Mouse (Mus musculus) heart, embryonic 13.5 days (tissue): Measurements from ENCODE around the gene Hmg20a. TPM values are rescaled to one million over a fixed set of nuclear protein-coding genes. Genes with fewer than 3 reads are reported as not detected.
A peak's percentile ranks its signal among the peaks of the same experiment; 100 is the strongest.

Experiments
- ATAC-seq: fragments of 200-750 bp; cut with Nextera tagmentation; 2 replicates; pipeline ENCODE4 v1.8.0; 2017; ENCODE audit warnings: moderate TSS enrichment; ENCODE audit not compliant: insufficient number of reproducible peaks, low FRiP score, low TSS enrichment; ENCODE audit errors: extremely low read depth
- H3K27ac ChIP-seq: fragments of 300-500 bp; sonication (generic); replicated peaks from 2 replicates; pipeline ENCODE4 v1.5.1; 2015; ENCODE audit warnings: moderate library complexity, mild to moderate bottlenecking, inconsistent platforms
- H3K27me3 ChIP-seq: fragments of 300-500 bp; sonication (generic); replicated peaks from 2 replicates; pipeline ENCODE4 v1.6.1; 2015; ENCODE audit warnings: mild to moderate bottlenecking, inconsistent platforms
- H3K36me3 ChIP-seq: fragments of 300-500 bp; sonication (generic); 2 replicates; pipeline ENCODE4 v1.6.1; 2015; ENCODE audit warnings: mild to moderate bottlenecking, inconsistent platforms
- H3K4me1 ChIP-seq: fragments of 300-500 bp; sonication (generic); 2 replicates; pipeline ENCODE4 v1.6.1; 2015; ENCODE audit warnings: inconsistent platforms
- H3K4me2 ChIP-seq: fragments of 300-500 bp; sonication (generic); 2 replicates; pipeline ENCODE4 v1.6.1; 2015; ENCODE audit warnings: inconsistent platforms, mild to moderate bottlenecking, moderate library complexity
- H3K4me3 ChIP-seq: fragments of 300-500 bp; sonication (generic); 2 replicates; pipeline ENCODE4 v1.5.1; 2015; ENCODE audit warnings: moderate library complexity, mild to moderate bottlenecking, inconsistent platforms
- H3K9ac ChIP-seq: fragments of 300-500 bp; sonication (generic); 2 replicates; pipeline ENCODE4 v1.6.1; 2015; ENCODE audit warnings: inconsistent platforms, mild to moderate bottlenecking, moderate library complexity
- H3K9me3 ChIP-seq: fragments of 300-500 bp; sonication (generic); 2 replicates; pipeline ENCODE4 v1.6.1; 2016; ENCODE audit warnings: inconsistent platforms
- WGBS: fragments of 180-500 bp; shearing (Covaris S2); methylation state at CpG from one replicate; pipeline ENCODE4 v1.1.7; 2015; ENCODE audit warnings: mixed read lengths; 5-methylcytosine and 5-hydroxymethylcytosine counted together
- polyA plus RNA-seq: library from polyadenylated mRNA; unstranded; fragments of >200 nt; fragmentation: Nextera tagmentation; extraction: Ambion mirVana; gene quantifications from 2 replicates; pipeline ENCODE4 v1.2.1, GENCODE M21; 2015

The Hmg20a gene
- polyA plus RNA-seq, 1 experiment from 2014 or later = 51.0 TPM

GRCm38 (mm10) chr9:56506931-56507681, 88.7 kb downstream of the Hmg20a start:
- Histone ChIP-seq H3K9me3 (no peaks in the 10 kb centered on the region), H3K27me3 (no peaks in the 10 kb centered on the region), H3K4me3 (peak overlapping the region; percentile 52), H3K4me1 (peaks cover 75% of the 10 kb centered on the region), H3K27ac (peak overlapping the region; percentile 100), H3K9ac (peak overlapping the region; percentile 86), H3K36me3 (no peaks in the 10 kb centered on the region), H3K4me2 (peak overlapping the region; percentile 87)
- WGBS = 7% methylated on average over 25 of the region's 25 CpGs
- ATAC-seq = no peak

- Histone ChIP-seq H3K9ac (peak overlapping the region; percentile 86), H3K36me3 (no peaks in the 10 kb centered on the region), H3K27me3 (no peaks in the 10 kb centered on the region), H3K4me1 (peaks cover 69% of the 10 kb centered on the region), H3K4me2 (peak overlapping the region; percentile 87), H3K27ac (peak overlapping the region; percentile 100), H3K4me3 (peak overlapping the region; percentile 52), H3K9me3 (no peaks in the 10 kb centered on the region)
- ATAC-seq = no peak
- 48% methylated on average over 4 of the region's 4 CpGs for WGBS
Measured at GRCm38 (mm10) chr9:56507682-56508061, 89.3 kb downstream of the Hmg20a start.

GRCm38 (mm10) chr9:56508835-56509451, 90.5 kb downstream of the Hmg20a start:
- Histone ChIP-seq H3K9ac (no peak overlapping the region), H3K4me3 (no peak overlapping the region), H3K36me3 (no peaks in the 10 kb centered on the region), H3K9me3 (no peaks in the 10 kb centered on the region), H3K4me2 (no peak overlapping the region), H3K27ac (peak overlapping the region; percentile 100), H3K4me1 (peaks cover 62% of the 10 kb centered on the region), H3K27me3 (no peaks in the 10 kb centered on the region)
- no peak for ATAC-seq
- 37% methylated on average over 11 of the region's 11 CpGs for WGBS

GRCm38 (mm10) chr9:56510281-56510680, 91.9 kb downstream of the Hmg20a start:
- Histone ChIP-seq H3K4me3 (no peak overlapping the region), H3K9ac (no peak overlapping the region), H3K9me3 (no peaks in the 10 kb centered on the region), H3K4me2 (no peak overlapping the region), H3K27me3 (no peaks in the 10 kb centered on the region), H3K36me3 (no peaks in the 10 kb centered on the region), H3K27ac (no peak overlapping the region), H3K4me1 (peaks cover 51% of the 10 kb centered on the region)
- 71% methylated on average over 2 of the region's 2 CpGs for WGBS
- no peak for ATAC-seq

- 86% methylated on average over 4 of the region's 4 CpGs for WGBS
- Histone ChIP-seq H3K4me1 (peaks cover 43% of the 10 kb centered on the region), H3K4me3 (no peak overlapping the region), H3K36me3 (no peaks in the 10 kb centered on the region), H3K27me3 (no peaks in the 10 kb centered on the region), H3K9me3 (no peaks in the 10 kb centered on the region), H3K27ac (no peak overlapping the region), H3K4me2 (no peak overlapping the region), H3K9ac (no peak overlapping the region)
- ATAC-seq = no peak
Measured at GRCm38 (mm10) chr9:56512486-56512885, 94.1 kb downstream of the Hmg20a start.

- Histone ChIP-seq H3K9ac (no peak overlapping the region), H3K9me3 (no peaks in the 10 kb centered on the region), H3K4me2 (no peak overlapping the region), H3K36me3 (no peaks in the 10 kb centered on the region), H3K27ac (no peak overlapping the region), H3K4me1 (peaks cover 20% of the 10 kb centered on the region), H3K4me3 (no peak overlapping the region), H3K27me3 (no peaks in the 10 kb centered on the region)
- 66% methylated on average over 5 of the region's 5 CpGs for WGBS
- no peak for ATAC-seq
Measured at GRCm38 (mm10) chr9:56515110-56515509, 96.7 kb downstream of the Hmg20a start.

GRCm38 (mm10) chr9:56516219-56516618, 97.8 kb downstream of the Hmg20a start:
- H3K4me3 ChIP-seq = no peak overlapping the region
- peaks cover 20% of the 10 kb centered on the region for H3K4me1 ChIP-seq
- H3K36me3 ChIP-seq = no peaks in the 10 kb centered on the region
- no peak for ATAC-seq
- peak overlapping the region; percentile 16 for H3K4me2 ChIP-seq
- no peaks in the 10 kb centered on the region for H3K9me3 ChIP-seq
- 71% methylated on average over 3 of the region's 3 CpGs for WGBS
- no peak overlapping the region for H3K9ac ChIP-seq
- H3K27me3 ChIP-seq = no peaks in the 10 kb centered on the region
- peak overlapping the region; percentile 32; the same call in 1 of the 2 replicates for H3K27ac ChIP-seq

GRCm38 (mm10) chr9:56516692-56517263, 98.4 kb downstream of the Hmg20a start:
- ATAC-seq = no peak
- H3K27ac ChIP-seq = peak overlapping the region; percentile 32
- H3K4me3 ChIP-seq = no peak overlapping the region
- peak overlapping the region; percentile 16 for H3K4me2 ChIP-seq
- H3K36me3 ChIP-seq = no peaks in the 10 kb centered on the region
- H3K9me3 ChIP-seq = no peaks in the 10 kb centered on the region
- WGBS = 40% methylated on average over 4 of the region's 4 CpGs
- no peaks in the 10 kb centered on the region for H3K27me3 ChIP-seq
- H3K4me1 ChIP-seq = peaks cover 20% of the 10 kb centered on the region
- H3K9ac ChIP-seq = 0 out of 2 replicates have a peak overlapping the region, but pooled peaks have one; percentile 0

- no peaks in the 10 kb centered on the region for H3K4me1 ChIP-seq
- H3K9me3 ChIP-seq = no peaks in the 10 kb centered on the region
- H3K27me3 ChIP-seq = no peaks in the 10 kb centered on the region
- ATAC-seq = no peak
- H3K27ac ChIP-seq = no peak overlapping the region
- WGBS = 54% methylated on average over 10 of the region's 10 CpGs
- no peak overlapping the region for H3K4me3 ChIP-seq
- H3K36me3 ChIP-seq = no peaks in the 10 kb centered on the region
- no peak overlapping the region for H3K4me2 ChIP-seq
- no peak overlapping the region for H3K9ac ChIP-seq
Measured at GRCm38 (mm10) chr9:56522281-56522680, 103.9 kb downstream of the Hmg20a start.

GRCm38 (mm10) chr9:56527951-56528350, 109.5 kb downstream of the Hmg20a start:
- Histone ChIP-seq H3K4me1 (no peaks in the 10 kb centered on the region), H3K9ac (no peak overlapping the region), H3K9me3 (no peaks in the 10 kb centered on the region; the same call in 1 of the 2 replicates), H3K27ac (no peak overlapping the region), H3K27me3 (no peaks in the 10 kb centered on the region), H3K4me3 (no peak overlapping the region), H3K4me2 (no peak overlapping the region), H3K36me3 (no peaks in the 10 kb centered on the region)
- WGBS = 68% methylated on average over 4 of the region's 4 CpGs
- no peak for ATAC-seq

GRCm38 (mm10) chr9:56531991-56532390, 113.6 kb downstream of the Hmg20a start:
- Histone ChIP-seq H3K4me1 (peaks cover 14% of the 10 kb centered on the region), H3K27ac (no peak overlapping the region), H3K9ac (no peak overlapping the region), H3K27me3 (no peaks in the 10 kb centered on the region), H3K36me3 (no peaks in the 10 kb centered on the region), H3K9me3 (no peaks in the 10 kb centered on the region; the same call in 1 of the 2 replicates), H3K4me2 (no peak overlapping the region), H3K4me3 (no peak overlapping the region)
- no peak for ATAC-seq
